Mouse (Mus musculus) hindbrain, postnatal 0 days (tissue): Measurements from ENCODE around the gene Cygb. TPM values are rescaled to one million over a fixed set of nuclear protein-coding genes. Genes with fewer than 3 reads are reported as not detected.

ENCODE experiments used
- ATAC-seq: fragments of 200-750 bp; cut with Nextera tagmentation; 2 replicates; pipeline ENCODE4 v1.8.0; 2017; ENCODE audit warnings: mild to moderate bottlenecking, moderate TSS enrichment, moderate library complexity
- DNase-seq: peaks from one replicate; pipeline ENCODE4 v3.0.0-alpha.2; 2015; ENCODE audit warnings: low spot score
- H3K27ac ChIP-seq: fragments of 300-500 bp; sonication (generic); 2 replicates; pipeline ENCODE4 v1.5.1; 2014; ENCODE audit warnings: mild to moderate bottlenecking
- H3K27me3 ChIP-seq: fragments of 300-500 bp; sonication (generic); 2 replicates; pipeline ENCODE4 v1.6.1; 2014; ENCODE audit warnings: low read length, mixed read lengths; ENCODE audit not compliant: insufficient read depth
- H3K36me3 ChIP-seq: fragments of 300-500 bp; sonication (generic); 2 replicates; pipeline ENCODE4 v1.6.1; 2014; ENCODE audit warnings: low read length, mixed read lengths; ENCODE audit not compliant: insufficient read depth
- H3K4me1 ChIP-seq: fragments of 300-500 bp; sonication (generic); 2 replicates; pipeline ENCODE4 v1.6.1; 2014; ENCODE audit warnings: antibody characterized with exemption, low read length, mixed read lengths; ENCODE audit not compliant: insufficient read depth
- H3K4me2 ChIP-seq: fragments of 300-500 bp; sonication (generic); 2 replicates; pipeline ENCODE4 v1.6.1; 2014; ENCODE audit warnings: low read depth, mild to moderate bottlenecking, low read length, moderate library complexity, mixed read lengths
- H3K4me3 ChIP-seq: fragments of 300-500 bp; sonication (generic); 2 replicates; pipeline ENCODE4 v1.5.1; 2014; ENCODE audit warnings: low read length
- H3K9ac ChIP-seq: fragments of 300-500 bp; sonication (generic); replicated peaks from 2 replicates; pipeline ENCODE4 v1.6.1; 2014; ENCODE audit warnings: mild to moderate bottlenecking, low read length, moderate library complexity, mixed read lengths
- H3K9me3 ChIP-seq: fragments of 300-500 bp; sonication (generic); 2 replicates; pipeline ENCODE4 v1.6.1; 2016; ENCODE audit warnings: low read length, mixed read lengths
- CTCF ChIP-seq: IDR thresholded peaks from 2 replicates; pipeline ENCODE4 v1.5.1; 2016; ENCODE audit warnings: antibody characterized with exemption, control low read depth, low read depth
- WGBS: fragments of 180-500 bp; shearing (Covaris S2); extraction: QIAGEN DNeasy Blood & Tissue Kit; methylation state at CpG from one replicate; pipeline ENCODE4 v1.1.7; 2014; 5-methylcytosine and 5-hydroxymethylcytosine counted together
- polyA plus RNA-seq: library from polyadenylated mRNA; unstranded; fragments of >200 nt; fragmentation: Nextera tagmentation; extraction: Ambion mirVana; gene quantifications from 2 replicates; pipeline ENCODE4 v1.2.1, GENCODE M21; 2015
- total RNA-seq: library from RNA; depleted of rRNA; stranded (reverse); fragments of >200 nt; gene quantifications from 2 replicates; pipeline ENCODE4 v1.2.3, GENCODE M21; 2014

Cygb gene
- total and polyA plus RNA-seq, 2 experiments from 2014 or later, result 48.1 to 54.7 TPM

DNA sequence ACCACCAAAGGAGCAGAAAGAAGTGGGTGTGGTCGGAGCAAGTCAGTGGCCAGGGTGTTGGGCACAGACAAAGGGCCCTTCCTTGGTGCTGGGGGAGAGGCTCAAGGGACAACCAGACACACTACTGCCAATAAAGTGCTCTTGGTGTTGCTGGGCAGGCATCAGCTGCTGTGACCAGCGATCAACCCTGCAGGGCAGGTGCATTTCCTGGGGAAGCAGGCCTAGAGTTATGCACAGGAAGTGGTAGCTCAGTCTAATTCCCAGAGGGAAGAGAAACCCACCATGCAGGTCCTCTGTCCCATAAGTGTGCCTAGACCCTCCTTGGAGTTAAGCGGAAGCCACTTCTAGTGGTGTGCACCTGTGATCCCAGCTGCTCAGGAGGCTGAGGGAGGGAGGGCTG lies 46.4 kb downstream of the Cygb start:
- 94% methylated on average over 3 of the region's 3 CpGs for WGBS
- Histone ChIP-seq H3K9me3 (no peaks in the 10 kb centered on the region), H3K4me1 (no peaks in the 10 kb centered on the region), H3K4me2 (no peak overlapping the region), H3K4me3 (no peak overlapping the region), H3K36me3 (no peaks in the 10 kb centered on the region), H3K27ac (no peak overlapping the region), H3K9ac (no peak overlapping the region), H3K27me3 (no peaks in the 10 kb centered on the region)
- TF ChIP-seq CTCF, result no peak
- DNase-seq (no peak), ATAC-seq (no peak)

DNA sequence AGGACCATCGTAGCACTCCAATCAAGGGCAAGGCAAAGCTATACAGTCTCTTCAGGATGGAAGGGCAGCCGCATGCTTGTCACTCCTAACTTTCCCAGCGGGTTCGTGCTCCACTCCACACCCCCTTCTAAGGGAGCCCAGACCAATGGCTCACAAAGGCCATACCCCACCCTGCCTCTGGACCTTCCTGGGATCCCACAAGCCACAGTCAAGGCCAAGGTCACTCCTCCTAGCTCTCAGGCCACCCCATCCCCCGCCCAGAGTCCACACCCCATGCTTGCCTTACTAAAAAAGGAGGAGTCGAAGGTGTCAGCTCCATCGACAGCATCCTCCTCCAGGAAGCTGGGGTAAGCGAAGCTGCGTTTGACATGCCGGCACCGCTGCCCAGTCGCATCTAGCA lies 50.0 kb downstream of the Cygb start:
- no peak overlapping the region for H3K4me3 ChIP-seq
- H3K9ac ChIP-seq, result no peak overlapping the region
- no peaks in the 10 kb centered on the region for H3K27me3 ChIP-seq
- TF ChIP-seq CTCF, result no peak
- no peaks in the 10 kb centered on the region for H3K36me3 ChIP-seq
- no peak overlapping the region for H3K4me2 ChIP-seq
- no peak for ATAC-seq
- H3K4me1 ChIP-seq, result no peaks in the 10 kb centered on the region
- DNase-seq, result no peak
- WGBS, result 90% methylated on average over 12 of the region's 12 CpGs
- no peak overlapping the region for H3K27ac ChIP-seq
- no peaks in the 10 kb centered on the region for H3K9me3 ChIP-seq

DNA sequence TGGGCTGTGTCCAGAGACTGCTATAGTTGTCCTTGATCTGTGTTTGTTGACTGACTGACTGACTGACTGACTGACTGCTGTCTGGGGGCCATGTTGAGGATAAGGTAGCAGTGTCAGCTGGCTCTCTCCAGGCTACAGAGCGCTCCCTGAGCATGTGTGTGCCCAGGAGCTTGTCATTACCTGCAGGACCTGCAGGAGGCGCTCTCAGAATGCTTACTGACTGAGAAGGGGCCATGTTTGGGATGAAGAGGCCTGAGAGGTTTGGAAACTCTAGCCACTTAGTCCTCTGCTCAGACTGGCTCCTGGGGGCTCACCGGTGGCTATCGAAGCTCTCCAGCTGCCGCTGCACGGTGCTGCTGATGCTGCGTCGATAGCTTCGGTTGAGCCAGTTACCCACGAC lies 50.8 kb downstream of the Cygb start:
- no peaks in the 10 kb centered on the region for H3K9me3 ChIP-seq
- WGBS, result 93% methylated on average over 10 of the region's 10 CpGs
- no peaks in the 10 kb centered on the region; the same call in 1 of the 2 replicates for H3K4me1 ChIP-seq
- no peak overlapping the region for H3K27ac ChIP-seq
- no peak for ATAC-seq
- peak; percentile 58 for TF ChIP-seq CTCF
- H3K4me3 ChIP-seq, result no peak overlapping the region
- H3K27me3 ChIP-seq, result no peaks in the 10 kb centered on the region
- no peak overlapping the region for H3K9ac ChIP-seq
- no peak overlapping the region for H3K4me2 ChIP-seq
- no peak for DNase-seq
- no peaks in the 10 kb centered on the region for H3K36me3 ChIP-seq

DNA sequence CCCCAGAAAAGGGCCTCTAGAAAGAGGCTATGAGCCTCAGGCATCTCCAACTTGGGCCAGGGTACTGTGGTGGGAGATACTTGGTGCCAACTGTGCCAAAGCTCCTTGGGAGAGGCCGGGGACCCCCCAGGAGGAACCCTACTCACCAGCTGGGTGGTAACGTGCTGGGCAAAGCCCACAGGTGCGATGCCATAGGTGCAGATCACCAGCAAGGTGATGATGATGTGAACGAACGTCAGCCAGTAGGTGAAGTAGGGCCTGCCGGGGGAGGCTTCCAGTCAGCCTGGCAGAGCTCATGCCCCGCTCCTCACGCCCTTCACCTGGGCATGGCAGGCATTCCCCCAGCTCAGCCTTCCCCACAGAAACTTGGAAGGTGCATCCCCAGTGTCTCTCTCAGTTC lies 52.1 kb downstream of the Cygb start:
- 83% methylated on average over 8 of the region's 8 CpGs for WGBS
- no peak for TF ChIP-seq CTCF
- Histone ChIP-seq H3K4me1 (no peaks in the 10 kb centered on the region; the same call in 1 of the 2 replicates), H3K9ac (no peak overlapping the region), H3K4me2 (no peak overlapping the region), H3K27me3 (no peaks in the 10 kb centered on the region), H3K4me3 (no peak overlapping the region), H3K9me3 (no peaks in the 10 kb centered on the region), H3K27ac (no peak overlapping the region), H3K36me3 (no peaks in the 10 kb centered on the region)
- ATAC-seq (no peak), DNase-seq (no peak)

DNA sequence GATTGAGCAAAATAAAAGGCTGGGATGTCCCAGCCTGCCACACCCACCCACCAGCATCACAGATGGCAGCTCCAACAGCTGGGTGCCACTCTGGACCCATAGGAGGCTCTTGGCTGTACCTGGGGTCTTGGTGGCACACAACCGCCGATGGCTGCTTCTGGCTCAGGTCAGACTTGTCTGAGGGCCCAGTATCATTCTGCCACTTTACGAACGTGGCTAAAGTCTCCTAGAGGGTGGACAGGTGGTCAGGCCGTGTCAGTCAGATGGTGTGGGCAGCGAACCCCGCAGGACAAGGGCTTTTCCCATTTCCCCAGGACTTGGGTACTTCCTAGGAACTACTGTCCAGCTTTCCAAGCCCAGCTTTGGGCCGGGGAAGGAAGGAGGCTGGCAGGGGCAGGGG lies 52.9 kb downstream of the Cygb start:
- H3K4me3 ChIP-seq, result no peak overlapping the region
- DNase-seq, result no peak
- TF ChIP-seq CTCF, result no peak
- no peaks in the 10 kb centered on the region for H3K9me3 ChIP-seq
- H3K27me3 ChIP-seq, result no peaks in the 10 kb centered on the region
- no peak overlapping the region for H3K27ac ChIP-seq
- H3K4me1 ChIP-seq, result no peaks in the 10 kb centered on the region; the same call in 1 of the 2 replicates
- no peak overlapping the region for H3K4me2 ChIP-seq
- H3K9ac ChIP-seq, result no peak overlapping the region
- WGBS, result 72% methylated on average over 8 of the region's 8 CpGs
- ATAC-seq, result no peak
- H3K36me3 ChIP-seq, result no peaks in the 10 kb centered on the region

DNA sequence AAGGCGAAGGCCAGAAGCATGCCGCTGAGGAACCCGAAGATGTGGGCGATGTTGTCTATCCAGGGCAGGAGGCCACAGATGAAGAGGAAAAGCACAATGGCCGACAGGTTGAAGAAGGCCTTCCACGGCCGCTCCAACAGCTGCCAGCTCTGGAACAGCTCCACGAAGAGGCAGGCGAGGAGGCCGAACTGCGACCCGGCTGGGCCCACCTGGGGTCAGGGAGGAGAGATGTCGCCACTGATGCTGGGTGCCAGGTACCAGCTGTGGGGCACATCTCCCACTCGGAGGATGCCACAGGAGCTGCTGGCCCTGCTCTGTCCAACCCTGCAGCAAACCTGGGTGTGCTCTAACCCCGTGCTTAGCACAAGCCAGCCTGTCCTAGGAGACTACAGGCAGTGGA lies 54.9 kb downstream of the Cygb start:
- DNase-seq (no peak), ATAC-seq (no peak)
- TF ChIP-seq CTCF, result no peak
- no peaks in the 10 kb centered on the region for H3K36me3 ChIP-seq
- no peak overlapping the region for H3K4me3 ChIP-seq
- no peak overlapping the region for H3K27ac ChIP-seq
- no peaks in the 10 kb centered on the region for H3K9me3 ChIP-seq
- H3K27me3 ChIP-seq, result no peaks in the 10 kb centered on the region
- H3K9ac ChIP-seq, result no peak overlapping the region
- H3K4me2 ChIP-seq, result no peak overlapping the region
- WGBS, result 76% methylated on average over 15 of the region's 15 CpGs
- H3K4me1 ChIP-seq, result no peaks in the 10 kb centered on the region; the same call in 1 of the 2 replicates

DNA sequence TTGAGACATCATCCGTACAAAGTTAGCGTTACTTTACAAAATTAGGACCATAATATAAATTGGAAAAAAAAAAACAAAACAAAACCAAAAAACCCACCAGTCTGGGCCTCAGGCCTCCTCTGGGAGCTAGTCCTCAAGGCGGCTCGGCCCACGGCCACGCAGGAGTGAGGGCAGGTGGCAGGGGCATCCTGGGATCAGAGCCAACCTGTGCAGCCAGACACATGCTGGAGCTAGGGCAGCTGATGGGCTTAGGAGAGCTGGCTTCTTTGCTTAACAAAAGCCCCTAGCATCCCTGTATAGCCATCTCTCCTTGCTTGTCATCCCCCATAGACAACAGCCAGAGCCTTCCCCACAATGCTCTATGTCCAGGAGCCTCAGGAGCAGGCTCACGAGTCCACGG lies 55.9 kb downstream of the Cygb start:
- DNase-seq, result no peak
- Histone ChIP-seq H3K27ac (peak overlapping the region; percentile 45; the same call in 1 of the 2 replicates), H3K27me3 (no peaks in the 10 kb centered on the region), H3K4me3 (no peak overlapping the region), H3K4me2 (no peak overlapping the region), H3K9me3 (no peaks in the 10 kb centered on the region), H3K4me1 (peaks cover under 1% of the 10 kb centered on the region; the same call in 1 of the 2 replicates), H3K9ac (no peak overlapping the region), H3K36me3 (no peaks in the 10 kb centered on the region)
- ATAC-seq, result no peak
- TF ChIP-seq CTCF, result no peak
- 67% methylated on average over 8 of the region's 8 CpGs for WGBS
